Mouse (Mus musculus): ENCODE data around the gene Farp1. TPM values are rescaled to one million over a fixed set of nuclear protein-coding genes. Genes with fewer than 3 reads are reported as not detected.

Farp1 gene
- polyA plus RNA-seq, 1 experiment from 2014 or later = 32.5 TPM

Other genes with a start within 250 kb of the Farp1 start
- 70.7 and 73.8 TPM in 2 replicates for gene Ipo5, start 124.0 kb upstream of the Farp1 start, polyA plus RNA-seq (2015; fragmentation: Nextera tagmentation; extraction: Ambion mirVana)